In the genomic region with DNA sequence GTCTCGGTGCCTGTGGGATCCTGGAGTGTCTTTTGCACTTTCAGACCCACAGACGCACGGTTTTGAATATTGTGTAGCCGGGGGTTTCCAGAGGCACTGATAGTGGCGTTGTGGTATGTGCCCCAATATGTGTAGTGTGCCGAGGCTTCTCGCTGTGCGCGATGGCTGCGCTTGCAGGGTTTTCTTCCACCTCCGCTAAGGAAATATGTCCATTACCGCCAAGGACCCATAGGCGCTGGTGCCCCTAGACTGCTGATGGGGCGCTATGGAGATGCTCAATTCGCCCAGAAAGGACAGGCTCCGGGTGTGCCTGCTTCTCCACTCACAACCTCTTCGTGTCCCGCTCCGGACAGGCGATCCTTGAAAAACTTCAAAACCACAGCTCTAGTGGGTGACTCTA, we compare ENCODE assay signal across 8 mouse cellular contexts. TPM values are rescaled to one million over a fixed set of nuclear protein-coding genes. Genes with fewer than 3 reads are reported as not detected.
DNase-seq lines count a peak whose midpoint lies in the region; ATAC-seq and TF ChIP-seq lines count a peak whose summit lies in the region.

No protein-coding gene starts in this region.

- ATAC-seq in lung, embryonic 14.5 days (ENCODE audit: insufficient read depth), result no peak
- peak; percentile 52 to 60 for ATAC-seq in hematopoietic stem cell, adult 5-6 weeks (replicated peaks in 1 of 2; ENCODE audit: insufficient read depth in 1 of 2, low FRiP score in 2 of 2, low TSS enrichment in 1 of 2, low read depth in 1 of 2, poor library complexity in 2 of 2, severe bottlenecking in 2 of 2)
- no peak for ATAC-seq in midbrain, embryonic 14.5 days (ENCODE audit: low FRiP score, low TSS enrichment)
- no peak for ATAC-seq in activated CD4-positive, CD25-positive, alpha-beta regulatory T cell, adult 4 months

- no peaks in the 10 kb centered on the region for H3K9me3 ChIP-seq in lung, embryonic 14.5 days (ENCODE audit: low read depth, low read length)
- no peaks in the 10 kb centered on the region for H3K9me3 ChIP-seq in midbrain, embryonic 14.5 days (ENCODE audit: control insufficient read depth, low read length)

- peak overlapping the region; percentile 77 for H3K4me3 ChIP-seq in lung, embryonic 14.5 days (ENCODE audit: low read depth, low read length)
- peak overlapping the region; percentile 78 for H3K4me3 ChIP-seq in midbrain, embryonic 14.5 days (replicated peaks; ENCODE audit: low read depth, low read length)

- peaks cover 16% of the 10 kb centered on the region for H3K27me3 ChIP-seq in lung, embryonic 14.5 days (ENCODE audit: insufficient read depth, low read length)
- 0 out of 2 replicates have a peak, but pooled peaks cover 3% of the 10 kb centered on the region for H3K27me3 ChIP-seq in midbrain, embryonic 14.5 days (ENCODE audit: control insufficient read depth, insufficient read depth, low read length)

- peak overlapping the region; percentile 94 for H3K27ac ChIP-seq in lung, embryonic 14.5 days (ENCODE audit: low read depth)
- peak overlapping the region; percentile 94; the same call in 1 of the 2 replicates for H3K27ac ChIP-seq in midbrain, embryonic 14.5 days (replicated peaks; ENCODE audit: low read depth, low read length)

- no peak for TF ChIP-seq CTCF in lung, embryonic 14.5 days (IDR thresholded peaks at IDR 0.05; ENCODE audit: low read depth)

- peak; percentile 68 for DNase-seq in lung, embryonic 14.5 days
- DNase-seq in lung, postnatal 25 days (ENCODE audit: low spot score), result no peak
- DNase-seq in embryo, embryonic 10 days (ENCODE audit: low spot score), result peak; percentile 51
- DNase-seq in layer of hippocampus, postnatal 36 days, result peak; percentile 52 to 62
- DNase-seq in midbrain, embryonic 14.5 days, result peak; percentile 72
- DNase-seq in urinary bladder, postnatal 25 days (ENCODE audit: low spot score), result no peak

- 1% methylated on average over 20 of the region's 20 CpGs for WGBS in lung, embryonic 14.5 days
- 2% methylated on average over 20 of the region's 20 CpGs for WGBS in midbrain, embryonic 14.5 days

- 0 out of 2 replicates have a peak, but pooled peaks cover 3% of the 10 kb centered on the region for H3K4me1 ChIP-seq in lung, embryonic 14.5 days (ENCODE audit: insufficient read depth)
- peaks cover 15% of the 10 kb centered on the region; the same call in 1 of the 2 replicates for H3K4me1 ChIP-seq in midbrain, embryonic 14.5 days (ENCODE audit: control insufficient read depth, insufficient read depth, low read length)

- H3K36me3 ChIP-seq in lung, embryonic 14.5 days (ENCODE audit: insufficient read depth), result 0 out of 2 replicates have a peak, but pooled peaks cover 5% of the 10 kb centered on the region
- no peaks in the 10 kb centered on the region for H3K36me3 ChIP-seq in midbrain, embryonic 14.5 days (ENCODE audit: control insufficient read depth, insufficient read depth, low read length)

- peak overlapping the region; percentile 79 for H3K9ac ChIP-seq in lung, embryonic 14.5 days
- H3K9ac ChIP-seq in midbrain, embryonic 14.5 days (replicated peaks; ENCODE audit: low read length), result peak overlapping the region; percentile 84

- H3K4me2 ChIP-seq in lung, embryonic 14.5 days, result peak overlapping the region; percentile 81
- peak overlapping the region; percentile 86 for H3K4me2 ChIP-seq in midbrain, embryonic 14.5 days (ENCODE audit: low read length)

RNA-seq across cellular contexts. Expression of a gene that starts 1.0 kb away (rescaled TPM):
- polyA plus RNA-seq in lung, embryonic 14.5 days (2014; fragmentation: Nextera tagmentation; extraction: Ambion mirVana), result 30.9 and 32.3 TPM in 2 replicates
- 0.13 TPM in 1 of 2 replicates, not detected in the other for total RNA-seq in hematopoietic stem cell, adult 5-6 weeks (2017)
- 10 to 100 TPM; 43.7 to 47.0 TPM for total RNA-seq in layer of hippocampus, postnatal 36 days (2021)
- 15.1 and 18.1 TPM in 2 replicates for polyA plus RNA-seq in midbrain, embryonic 14.5 days (2014; fragmentation: Nextera tagmentation; extraction: Ambion mirVana)
- polyA plus RNA-seq in activated CD4-positive, CD25-positive, alpha-beta regulatory T cell, adult 4 months (2017; shearing (Covaris generic)), result not detected

Comparison
In these comparisons a context has a peak if more than half of its experiments do, and no peak if none do; other contexts are left out.
1. DNase-seq: peak in lung, embryonic 14.5 days (single experiment), embryo, embryonic 10 days (single experiment), layer of hippocampus, postnatal 36 days (2 of 2) and midbrain, embryonic 14.5 days (single experiment); none in lung, postnatal 25 days (single experiment) and urinary bladder, postnatal 25 days (single experiment).
2. ATAC-seq: peak in hematopoietic stem cell, adult 5-6 weeks (2 of 2); none in lung, embryonic 14.5 days (single experiment), midbrain, embryonic 14.5 days (single experiment) and activated CD4-positive, CD25-positive, alpha-beta regulatory T cell, adult 4 months (single experiment).
3. RNA of a gene that starts 1.0 kb away (polyA plus RNA-seq): 30.9 to 32.3 TPM in lung, embryonic 14.5 days and 15.1 to 18.1 TPM in midbrain, embryonic 14.5 days; not detected in activated CD4-positive, CD25-positive, alpha-beta regulatory T cell, adult 4 months; every median in the first group is over 10 times any median in the second.